Mouse (Mus musculus): ENCODE results near the gene Esp3.
A peak's percentile ranks its signal among the peaks of the same experiment; 100 is the strongest.
"Not testable (repeated sequence)": the region's sequence is repeated elsewhere in the genome, so short reads cannot be mapped to it uniquely, and the experiment has no call there.

Esp3 gene

GRCm38 (mm10) chr17:40631775-40632174 is at the start of gene Esp3:
TSS of gene Esp3 (plus strand) at chr17:40632075.
- not testable (repeated sequence) for DNase-seq (ENCODE audit: extremely low read depth, low read depth)

DNA sequence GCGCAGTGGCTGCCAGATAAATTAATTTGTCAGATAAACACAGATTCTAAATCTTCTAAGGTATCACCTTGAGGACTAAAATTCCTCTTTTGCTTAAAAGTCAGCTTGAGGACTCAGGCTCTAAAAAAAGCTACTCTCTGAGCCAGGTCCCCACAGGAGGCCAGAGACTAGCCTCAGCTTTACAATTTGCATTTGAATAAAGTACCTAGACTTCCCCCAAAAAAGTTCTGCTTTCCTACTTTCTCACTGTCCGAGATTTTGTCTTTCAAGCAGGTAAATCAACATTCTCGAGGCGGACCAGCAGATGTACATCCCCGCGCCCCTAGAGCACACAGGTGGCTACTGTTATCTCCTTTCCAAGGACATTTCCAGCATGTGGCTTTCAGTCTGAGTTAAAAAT is 48.0 kb upstream of the Esp3 start:
- not testable (repeated sequence) for DNase-seq (ENCODE audit: extremely low read depth, low read depth)

- DNase-seq (ENCODE audit: extremely low read depth, low read depth), result no peak
Measured at GRCm38 (mm10) chr17:40591297-40591696, 40.6 kb upstream of the Esp3 start.

GRCm38 (mm10) chr17:40598294-40598693 is 33.6 kb upstream of the Esp3 start, which contains the start of gene Esp4:
TSS of gene Esp4 (plus strand) at chr17:40598594.
- DNase-seq (ENCODE audit: extremely low read depth, low read depth), result no peak

GRCm38 (mm10) chr17:40662118-40662679 is 30.3 kb downstream of the Esp3 start:
- DNase-seq (ENCODE audit: extremely low read depth, low read depth), result peak; percentile 72

DNA sequence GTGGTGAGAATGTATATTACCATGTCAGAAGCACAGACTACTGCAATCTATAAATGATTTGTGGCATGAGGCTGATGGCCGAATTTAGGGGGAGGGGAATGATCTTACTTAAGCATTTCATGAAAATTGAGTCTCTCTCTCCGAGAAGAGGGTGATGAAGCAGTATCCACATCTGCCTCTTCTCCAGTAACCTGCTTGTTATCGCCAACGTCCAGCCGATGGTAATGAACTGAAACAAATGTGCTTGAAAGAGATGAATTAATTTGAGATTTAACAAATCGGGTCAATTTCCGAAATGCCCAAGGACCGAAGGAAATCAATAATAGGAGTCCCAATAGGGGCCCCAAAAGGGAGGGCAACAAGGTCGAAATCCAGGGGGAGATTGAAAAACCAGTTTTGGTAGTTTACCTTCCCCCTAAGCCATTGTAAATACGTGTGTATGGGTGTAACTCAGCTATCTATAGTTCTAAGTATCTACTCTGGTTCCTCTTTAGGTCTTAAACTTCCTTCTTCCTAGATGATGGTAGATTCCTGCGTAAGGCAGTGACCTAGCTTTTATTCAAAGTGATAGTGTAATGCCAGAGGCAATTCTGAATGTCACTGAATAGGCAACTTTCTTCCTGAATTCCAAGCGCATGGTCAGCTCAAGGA is 31.4 kb downstream of the Esp3 start:
- DNase-seq (ENCODE audit: extremely low read depth, low read depth), result peak; percentile 70

Data from MEL-GATA-1-ER (cell line).